Mouse (Mus musculus): ENCODE results near the gene Myl10.

GRCm38 (mm10) chr5:136691170-136691569 is 1.8 kb upstream of the Myl10 start:
- no peak for TF ChIP-seq GATA1 (IDR thresholded peaks at IDR 0.05; ENCODE audit: low read length)
- no peak for TF ChIP-seq TAL1 (IDR thresholded peaks at IDR 0.05; ENCODE audit: low read length)

Measured in erythroblast, embryonic 14.5 days (primary cell).